Mouse (Mus musculus): ENCODE measurements around the gene Lrp10.
A peak's percentile ranks its signal among the peaks of the same experiment; 100 is the strongest.

Gene Lrp10

GRCm38 (mm10) chr14:54463959-54464292 lies at the start of gene Lrp10:
Gene Lrp10, plus strand, starts transcription at chr14:54464137.
- peak; percentile 73 for DNase-seq (ENCODE audit: low spot score)

GRCm38 (mm10) chr14:54415241-54416020 lies 48.5 kb upstream of the Lrp10 start:
- DNase-seq (ENCODE audit: low spot score) = no peak

- no peak for DNase-seq (ENCODE audit: low spot score)
Observed at GRCm38 (mm10) chr14:54416229-54416775, 47.6 kb upstream of the Lrp10 start.

- DNase-seq (ENCODE audit: low spot score) = no peak
Observed at GRCm38 (mm10) chr14:54416830-54417229, 47.1 kb upstream of the Lrp10 start.

- no peak for DNase-seq (ENCODE audit: low spot score)
Observed at GRCm38 (mm10) chr14:54417623-54418081, 46.3 kb upstream of the Lrp10 start, which contains the start of gene Slc7a7. Gene Slc7a7, minus strand, starts transcription at chr14:54417780.

GRCm38 (mm10) chr14:54421014-54421413 lies 42.9 kb upstream of the Lrp10 start:
- DNase-seq (ENCODE audit: low spot score) = no peak

GRCm38 (mm10) chr14:54423406-54423805 lies 40.5 kb upstream of the Lrp10 start:
- no peak for DNase-seq (ENCODE audit: low spot score)

GRCm38 (mm10) chr14:54424634-54425033 lies 39.3 kb upstream of the Lrp10 start:
- no peak for DNase-seq (ENCODE audit: low spot score)

GRCm38 (mm10) chr14:54425540-54425939 lies 38.4 kb upstream of the Lrp10 start:
- DNase-seq (ENCODE audit: low spot score) = no peak

- no peak for DNase-seq (ENCODE audit: low spot score)
Observed at GRCm38 (mm10) chr14:54426003-54426688, 37.8 kb upstream of the Lrp10 start.

- DNase-seq (ENCODE audit: low spot score) = peak; percentile 85
Observed at GRCm38 (mm10) chr14:54426689-54427398, 37.1 kb upstream of the Lrp10 start, which contains the start of gene Mrpl52. Gene Mrpl52, plus strand, starts transcription at chr14:54426909.

GRCm38 (mm10) chr14:54427696-54428095 lies 36.2 kb upstream of the Lrp10 start:
- DNase-seq (ENCODE audit: low spot score) = no peak

- DNase-seq (ENCODE audit: low spot score) = no peak
Observed at GRCm38 (mm10) chr14:54428421-54428820, 35.5 kb upstream of the Lrp10 start.

GRCm38 (mm10) chr14:54429332-54430093 lies 34.4 kb upstream of the Lrp10 start:
- DNase-seq (ENCODE audit: low spot score) = no peak

GRCm38 (mm10) chr14:54430406-54431145 lies 33.4 kb upstream of the Lrp10 start:
- no peak for DNase-seq (ENCODE audit: low spot score)

GRCm38 (mm10) chr14:54431334-54432077 lies 32.4 kb upstream of the Lrp10 start, which contains the start of gene Mmp14:
Gene Mmp14, plus strand, starts transcription at chr14:54431612.
- peak; percentile 60 for DNase-seq (ENCODE audit: low spot score)

- peak; percentile 53 for DNase-seq (ENCODE audit: low spot score)
Observed at GRCm38 (mm10) chr14:54432078-54432836, 31.7 kb upstream of the Lrp10 start.

- no peak for DNase-seq (ENCODE audit: low spot score)
Observed at GRCm38 (mm10) chr14:54432837-54433830, 30.8 kb upstream of the Lrp10 start.

Data from ovary, postnatal 10 days (tissue).